Mouse (Mus musculus) 416B (cell line): ENCODE measurements around the gene Slx4ip.
"Not testable (repeated sequence)": the region's sequence is repeated elsewhere in the genome, so short reads cannot be mapped to it uniquely, and the experiment has no call there.

Experiments
- DNase-seq: peaks from one replicate; pipeline ENCODE4 v3.0.0; 2011; ENCODE audit warnings: low read depth

Gene Slx4ip

GRCm38 (mm10) chr2:136891068-136891950, at the start of gene Slx4ip, which contains the start of the genes AL731706.1 and Mkks:
Gene Slx4ip, plus strand, starts transcription at chr2:136891218.
Gene AL731706.1, minus strand, starts transcription at chr2:136891389.
Gene Mkks, minus strand, starts transcription at chr2:136891389.
- DNase-seq = peak; percentile 100

- no peak for DNase-seq
Observed at GRCm38 (mm10) chr2:136850366-136850765, 40.7 kb upstream of the Slx4ip start.

- DNase-seq = no peak
Observed at GRCm38 (mm10) chr2:136854543-136855388, 36.3 kb upstream of the Slx4ip start.

- no peak for DNase-seq
Observed at GRCm38 (mm10) chr2:136885579-136885978, 5.4 kb upstream of the Slx4ip start, which contains the start of gene AL731706.2. Gene AL731706.2, minus strand, starts transcription at chr2:136885679.

GRCm38 (mm10) chr2:136886846-136887245, 4.2 kb upstream of the Slx4ip start:
- DNase-seq = peak; percentile 32

GRCm38 (mm10) chr2:136890716-136891067, 326 bp upstream of the Slx4ip start:
- DNase-seq = not testable (repeated sequence)

- DNase-seq = peak; percentile 98
Observed at GRCm38 (mm10) chr2:136891951-136892371, 943 bp downstream of the Slx4ip start.

- no peak for DNase-seq
Observed at GRCm38 (mm10) chr2:136894494-136894893, 3.5 kb downstream of the Slx4ip start.

GRCm38 (mm10) chr2:136896131-136896530, 5.1 kb downstream of the Slx4ip start:
- DNase-seq = peak; percentile 53

GRCm38 (mm10) chr2:136908596-136908995, 17.6 kb downstream of the Slx4ip start:
- DNase-seq = no peak

- DNase-seq = no peak
Observed at GRCm38 (mm10) chr2:136909298-136909697, 18.3 kb downstream of the Slx4ip start.

GRCm38 (mm10) chr2:136911958-136912411, 21.0 kb downstream of the Slx4ip start:
- peak; percentile 45 for DNase-seq

- no peak for DNase-seq
Observed at GRCm38 (mm10) chr2:136913021-136913420, 22.0 kb downstream of the Slx4ip start.

- DNase-seq = peak; percentile 64
Observed at GRCm38 (mm10) chr2:136914334-136914902, 23.4 kb downstream of the Slx4ip start.

- DNase-seq = peak; percentile 26
Observed at GRCm38 (mm10) chr2:136919433-136919832, 28.4 kb downstream of the Slx4ip start.

- peak; percentile 40 for DNase-seq
Observed at GRCm38 (mm10) chr2:136920257-136920993, 29.4 kb downstream of the Slx4ip start.

- peak; percentile 91 for DNase-seq
Observed at GRCm38 (mm10) chr2:136921003-136921408, 30.0 kb downstream of the Slx4ip start.

- peak; percentile 84 for DNase-seq
Observed at GRCm38 (mm10) chr2:136936391-136937288, 45.6 kb downstream of the Slx4ip start.

GRCm38 (mm10) chr2:136938249-136938648, 47.2 kb downstream of the Slx4ip start:
- DNase-seq = peak; percentile 51

GRCm38 (mm10) chr2:136946297-136946696, 55.3 kb downstream of the Slx4ip start:
- DNase-seq = no peak
